Mouse (Mus musculus): ENCODE measurements around the gene Edem1. TPM values are rescaled to one million over a fixed set of nuclear protein-coding genes. Genes with fewer than 3 reads are reported as not detected.
"Not testable (repeated sequence)": the region's sequence is repeated elsewhere in the genome, so short reads cannot be mapped to it uniquely, and the experiment has no call there.

Gene Edem1
- polyA plus RNA-seq, 1 experiment from 2014 or later = 28.9 TPM

DNA sequence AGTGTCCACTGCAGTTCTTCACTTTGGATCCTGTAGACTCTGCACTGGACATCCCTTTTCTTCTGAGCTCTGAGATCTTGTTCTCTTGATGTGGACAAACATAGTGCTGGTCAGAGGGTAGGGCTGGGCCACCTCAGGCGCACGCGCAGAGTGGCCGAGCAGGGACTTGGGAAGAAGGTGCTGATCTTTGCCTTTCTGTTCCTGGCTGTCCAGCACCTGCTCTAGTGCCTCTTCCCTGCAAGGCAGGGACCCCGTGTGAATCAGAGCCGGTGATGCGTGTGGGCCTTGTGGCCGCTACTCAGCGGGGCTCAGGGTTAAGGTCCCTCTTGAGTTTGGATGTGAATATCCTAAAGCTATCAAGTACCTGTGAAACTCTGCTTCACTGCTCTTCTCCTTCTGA, 30.1 kb downstream of the Edem1 start:
- WGBS = 87% methylated on average over 9 of the region's 9 CpGs
- no peak overlapping the region for H3K4me2 ChIP-seq (ENCODE audit: low read depth, low read length)
- peaks cover 6% of the 10 kb centered on the region; the same call in 1 of the 2 replicates for H3K36me3 ChIP-seq (ENCODE audit: control insufficient read depth, insufficient read depth, low read length)
- no peaks in the 10 kb centered on the region for H3K4me1 ChIP-seq (ENCODE audit: control insufficient read depth, insufficient read depth, low read length)
- no peak overlapping the region for H3K27ac ChIP-seq (ENCODE audit: low read length)
- no peak overlapping the region for H3K4me3 ChIP-seq (ENCODE audit: low read length)
- no peaks in the 10 kb centered on the region for H3K27me3 ChIP-seq (replicated peaks; ENCODE audit: control insufficient read depth, insufficient read depth, low read length)
- no peaks in the 10 kb centered on the region for H3K9me3 ChIP-seq (ENCODE audit: control insufficient read depth, low read length)
- no peak overlapping the region for H3K9ac ChIP-seq (ENCODE audit: low read depth, low read length)
- no peak for ATAC-seq

DNA sequence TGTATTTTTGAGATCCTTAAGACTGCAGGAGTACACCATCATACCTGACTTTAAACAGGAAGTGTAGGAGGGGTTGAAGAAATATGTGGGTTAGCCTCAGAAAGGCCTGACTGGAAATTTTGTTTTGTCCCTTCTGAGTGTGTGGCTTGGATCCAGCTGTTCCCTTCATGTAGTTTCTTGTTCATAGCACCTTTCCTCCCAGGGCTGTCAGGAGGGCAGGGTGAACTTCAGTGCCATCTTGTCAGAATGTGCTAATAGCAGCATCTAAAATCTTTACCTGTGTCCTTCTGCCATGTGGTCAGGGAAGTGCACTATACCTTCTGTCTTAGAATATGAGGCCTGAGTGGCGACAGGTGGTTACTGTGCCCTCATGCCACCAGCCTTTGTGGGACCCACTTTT, 32.8 kb downstream of the Edem1 start:
- no peaks in the 10 kb centered on the region for H3K27me3 ChIP-seq (replicated peaks; ENCODE audit: control insufficient read depth, insufficient read depth, low read length)
- no peak overlapping the region for H3K4me3 ChIP-seq (ENCODE audit: low read length)
- H3K4me2 ChIP-seq (ENCODE audit: low read depth, low read length) = no peak overlapping the region
- H3K4me1 ChIP-seq (ENCODE audit: control insufficient read depth, insufficient read depth, low read length) = no peaks in the 10 kb centered on the region
- no peaks in the 10 kb centered on the region for H3K9me3 ChIP-seq (ENCODE audit: control insufficient read depth, low read length)
- ATAC-seq = no peak
- H3K9ac ChIP-seq (ENCODE audit: low read depth, low read length) = no peak overlapping the region
- H3K27ac ChIP-seq (ENCODE audit: low read length) = no peak overlapping the region
- H3K36me3 ChIP-seq (ENCODE audit: control insufficient read depth, insufficient read depth, low read length) = no peaks in the 10 kb centered on the region
- 96% methylated on average over 1 of the region's 1 CpGs for WGBS

DNA sequence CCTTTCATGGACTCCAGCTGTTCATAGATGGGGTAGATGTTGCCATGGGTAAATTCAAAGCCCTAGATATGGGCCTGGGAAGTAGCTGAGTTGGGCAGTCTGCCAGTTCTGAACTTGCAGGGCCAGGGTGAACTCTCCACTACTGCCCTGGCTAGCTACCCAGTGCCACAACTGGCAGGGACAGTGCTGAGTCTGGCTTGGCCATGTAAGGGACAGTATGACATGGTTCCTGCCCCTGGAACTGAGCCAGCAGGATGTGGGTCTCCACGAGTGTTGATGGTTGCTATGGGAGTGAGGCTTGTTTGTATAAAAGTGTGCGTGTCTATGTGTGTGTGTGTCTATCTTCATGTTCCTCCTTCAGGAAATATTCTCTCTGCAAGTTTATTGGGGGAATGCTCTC, 34.1 kb downstream of the Edem1 start:
- Histone ChIP-seq H3K4me3 (ENCODE audit: low read length) (no peak overlapping the region), H3K9me3 (ENCODE audit: control insufficient read depth, low read length) (no peaks in the 10 kb centered on the region), H3K36me3 (ENCODE audit: control insufficient read depth, insufficient read depth, low read length) (no peaks in the 10 kb centered on the region), H3K4me2 (ENCODE audit: low read depth, low read length) (no peak overlapping the region), H3K9ac (ENCODE audit: low read depth, low read length) (no peak overlapping the region), H3K27me3 (replicated peaks; ENCODE audit: control insufficient read depth, insufficient read depth, low read length) (no peaks in the 10 kb centered on the region), H3K4me1 (ENCODE audit: control insufficient read depth, insufficient read depth, low read length) (no peaks in the 10 kb centered on the region; the same call in 1 of the 2 replicates), H3K27ac (ENCODE audit: low read length) (no peak overlapping the region)
- no peak for ATAC-seq
- 64% methylated on average over 2 of the region's 2 CpGs for WGBS

DNA sequence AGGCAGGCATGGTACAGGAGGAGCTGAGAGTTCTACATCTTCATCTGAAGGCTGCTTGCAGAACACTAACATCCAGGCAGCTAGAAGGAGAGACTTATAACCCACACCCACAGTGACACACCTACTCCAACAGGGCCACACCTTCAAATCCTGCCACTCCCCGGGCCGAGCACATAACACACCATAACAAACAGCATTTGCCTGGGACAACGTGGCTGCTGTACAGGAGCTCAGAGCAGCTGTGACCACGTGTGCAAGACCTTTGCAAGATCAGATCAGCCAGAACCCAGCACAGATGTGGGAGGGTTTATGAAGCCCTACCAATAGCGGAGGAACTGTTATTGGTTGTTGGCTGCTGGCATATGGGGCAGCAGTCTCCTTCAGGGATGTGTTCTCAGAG, 37.9 kb downstream of the Edem1 start:
- no peaks in the 10 kb centered on the region for H3K27me3 ChIP-seq (replicated peaks; ENCODE audit: control insufficient read depth, insufficient read depth, low read length)
- H3K4me1 ChIP-seq (ENCODE audit: control insufficient read depth, insufficient read depth, low read length) = no peaks in the 10 kb centered on the region; the same call in 1 of the 2 replicates
- no peaks in the 10 kb centered on the region for H3K36me3 ChIP-seq (ENCODE audit: control insufficient read depth, insufficient read depth, low read length)
- no peak overlapping the region for H3K27ac ChIP-seq (ENCODE audit: low read length)
- H3K4me3 ChIP-seq (ENCODE audit: low read length) = no peak overlapping the region
- no peak overlapping the region for H3K4me2 ChIP-seq (ENCODE audit: low read depth, low read length)
- WGBS = 63% methylated on average over 5 of the region's 5 CpGs
- ATAC-seq = peak; percentile 79
- no peaks in the 10 kb centered on the region for H3K9me3 ChIP-seq (ENCODE audit: control insufficient read depth, low read length)
- H3K9ac ChIP-seq (ENCODE audit: low read depth, low read length) = no peak overlapping the region

DNA sequence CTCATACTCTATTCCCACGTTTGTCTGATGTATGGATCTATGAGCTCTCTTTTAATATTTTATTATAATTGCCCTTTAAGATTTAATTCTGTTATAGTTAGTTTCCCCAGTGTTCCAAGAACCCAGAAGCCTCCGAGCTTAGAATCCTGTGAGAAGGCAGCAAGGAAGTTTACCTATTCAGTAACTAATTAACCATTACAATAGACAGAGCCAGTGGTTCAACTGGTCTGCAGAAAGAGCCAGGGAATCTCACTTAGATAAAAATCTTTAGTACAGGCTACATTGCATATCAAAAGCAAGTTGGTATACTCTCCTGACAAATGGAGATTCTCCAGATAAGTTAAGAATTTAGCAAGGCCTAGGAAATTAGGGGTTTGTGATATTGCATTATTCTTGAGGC, 40.6 kb downstream of the Edem1 start:
- H3K9ac ChIP-seq (ENCODE audit: low read depth, low read length); H3K4me1 ChIP-seq (ENCODE audit: control insufficient read depth, insufficient read depth, low read length); ATAC-seq; H3K27me3 ChIP-seq (replicated peaks; ENCODE audit: control insufficient read depth, insufficient read depth, low read length); H3K36me3 ChIP-seq (ENCODE audit: control insufficient read depth, insufficient read depth, low read length); H3K4me3 ChIP-seq (ENCODE audit: low read length); H3K27ac ChIP-seq (ENCODE audit: low read length); H3K4me2 ChIP-seq (ENCODE audit: low read depth, low read length); H3K9me3 ChIP-seq (ENCODE audit: control insufficient read depth, low read length): not testable (repeated sequence)
- 37% methylated on average over 2 of the region's 2 CpGs for WGBS

DNA sequence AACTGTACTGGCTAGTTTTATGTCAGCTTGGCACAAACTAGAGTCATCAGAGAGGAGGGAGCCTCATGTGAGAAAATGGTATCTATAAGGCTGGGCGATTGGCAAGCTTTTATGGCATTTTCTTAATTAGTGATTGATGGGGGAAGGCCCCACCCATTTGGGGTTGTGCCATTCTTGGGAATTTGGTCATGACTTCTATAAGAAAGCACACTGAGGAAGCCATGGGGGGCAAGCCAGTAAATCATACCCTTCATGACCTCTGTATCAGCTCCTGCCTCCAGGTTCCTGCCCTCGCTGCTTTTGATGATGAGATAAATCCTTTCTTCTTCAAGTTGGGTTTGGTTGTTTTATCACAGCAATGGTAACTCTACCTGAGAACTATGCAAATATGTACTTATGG, 42.0 kb downstream of the Edem1 start:
- Histone ChIP-seq H3K27me3 (replicated peaks; ENCODE audit: control insufficient read depth, insufficient read depth, low read length) (no peaks in the 10 kb centered on the region), H3K36me3 (ENCODE audit: control insufficient read depth, insufficient read depth, low read length) (no peaks in the 10 kb centered on the region), H3K4me2 (ENCODE audit: low read depth, low read length) (no peak overlapping the region), H3K4me3 (ENCODE audit: low read length) (no peak overlapping the region), H3K9me3 (ENCODE audit: control insufficient read depth, low read length) (no peaks in the 10 kb centered on the region), H3K9ac (ENCODE audit: low read depth, low read length) (no peak overlapping the region), H3K27ac (ENCODE audit: low read length) (no peak overlapping the region), H3K4me1 (ENCODE audit: control insufficient read depth, insufficient read depth, low read length) (no peaks in the 10 kb centered on the region; the same call in 1 of the 2 replicates)
- ATAC-seq = no peak
- 73% methylated on average over 2 of the region's 2 CpGs for WGBS

DNA sequence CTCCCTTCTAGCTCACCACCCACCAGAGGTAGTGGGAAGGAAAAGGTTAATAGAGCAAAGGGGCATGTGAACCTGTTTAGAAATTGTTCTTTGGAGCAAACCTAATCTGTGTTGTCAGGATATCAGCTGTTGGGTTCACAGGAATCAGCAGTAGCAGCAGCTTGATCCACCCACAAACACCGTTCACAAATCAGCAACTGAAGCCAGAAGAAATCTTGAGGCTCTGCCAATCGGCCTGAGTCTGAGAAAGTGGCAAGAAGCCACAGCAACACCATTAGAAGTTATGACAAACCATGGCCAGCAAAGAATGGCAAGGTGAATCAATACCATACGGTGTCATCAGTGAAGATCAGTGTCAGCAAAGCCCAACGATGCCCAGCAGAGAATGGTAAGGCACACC, 42.8 kb downstream of the Edem1 start:
- H3K36me3 ChIP-seq (ENCODE audit: control insufficient read depth, insufficient read depth, low read length) = no peaks in the 10 kb centered on the region
- no peak overlapping the region for H3K9ac ChIP-seq (ENCODE audit: low read depth, low read length)
- no peaks in the 10 kb centered on the region for H3K27me3 ChIP-seq (replicated peaks; ENCODE audit: control insufficient read depth, insufficient read depth, low read length)
- H3K4me1 ChIP-seq (ENCODE audit: control insufficient read depth, insufficient read depth, low read length) = no peaks in the 10 kb centered on the region; the same call in 1 of the 2 replicates
- WGBS = 91% methylated on average over 4 of the region's 4 CpGs
- ATAC-seq = no peak
- H3K9me3 ChIP-seq (ENCODE audit: control insufficient read depth, low read length) = no peaks in the 10 kb centered on the region
- no peak overlapping the region for H3K27ac ChIP-seq (ENCODE audit: low read length)
- no peak overlapping the region for H3K4me2 ChIP-seq (ENCODE audit: low read depth, low read length)
- H3K4me3 ChIP-seq (ENCODE audit: low read length) = no peak overlapping the region

DNA sequence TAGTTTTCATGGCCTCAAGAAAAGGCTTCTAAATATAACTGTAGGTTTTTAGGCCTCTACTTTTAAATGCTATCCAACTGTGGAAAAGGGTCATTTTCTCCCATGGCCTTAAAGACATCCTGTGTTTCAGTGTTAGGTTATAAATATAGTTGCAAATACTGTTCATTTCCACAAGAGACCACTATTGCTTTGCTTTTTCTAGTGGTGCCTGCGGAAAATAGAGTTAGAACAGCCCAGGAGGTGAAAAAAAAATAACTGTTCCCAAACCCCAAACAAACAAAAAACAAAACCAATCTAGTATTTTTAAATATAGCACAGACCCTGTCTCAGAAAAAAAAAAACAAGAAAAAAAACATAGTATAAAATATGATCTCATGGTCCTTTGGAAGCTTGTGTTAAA, 46.9 kb downstream of the Edem1 start:
- Histone ChIP-seq H3K27ac (ENCODE audit: low read length) (no peak overlapping the region), H3K4me2 (ENCODE audit: low read depth, low read length) (no peak overlapping the region), H3K9ac (ENCODE audit: low read depth, low read length) (no peak overlapping the region), H3K27me3 (replicated peaks; ENCODE audit: control insufficient read depth, insufficient read depth, low read length) (no peaks in the 10 kb centered on the region), H3K9me3 (ENCODE audit: control insufficient read depth, low read length) (no peaks in the 10 kb centered on the region), H3K4me3 (ENCODE audit: low read length) (no peak overlapping the region), H3K36me3 (ENCODE audit: control insufficient read depth, insufficient read depth, low read length) (no peaks in the 10 kb centered on the region), H3K4me1 (ENCODE audit: control insufficient read depth, insufficient read depth, low read length) (no peaks in the 10 kb centered on the region)
- ATAC-seq = no peak
- 70% methylated on average over 1 of the region's 1 CpGs for WGBS

DNA sequence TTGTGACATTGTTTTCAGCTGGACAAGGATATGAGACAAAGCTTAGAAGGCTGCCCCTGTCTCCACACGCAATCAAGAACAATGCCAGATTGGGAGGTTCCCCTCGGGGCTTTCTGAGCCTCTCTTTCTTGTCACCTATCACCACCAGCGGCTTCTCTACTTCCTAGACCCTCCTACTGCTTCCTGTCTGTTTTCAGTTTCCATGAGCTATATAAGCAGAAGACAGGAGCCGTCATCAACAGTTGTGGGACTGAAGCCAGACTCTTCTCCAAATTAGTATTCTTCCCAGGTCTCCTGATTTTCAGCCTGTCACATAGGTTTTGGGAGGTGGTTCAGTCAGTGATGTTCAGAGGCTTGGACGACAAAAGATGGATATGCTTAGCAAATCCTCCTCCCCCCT, 47.6 kb downstream of the Edem1 start:
- no peaks in the 10 kb centered on the region for H3K9me3 ChIP-seq (ENCODE audit: control insufficient read depth, low read length)
- no peaks in the 10 kb centered on the region for H3K36me3 ChIP-seq (ENCODE audit: control insufficient read depth, insufficient read depth, low read length)
- no peak for ATAC-seq
- no peaks in the 10 kb centered on the region for H3K27me3 ChIP-seq (replicated peaks; ENCODE audit: control insufficient read depth, insufficient read depth, low read length)
- whole genome bisulfite sequencing = 46% methylated on average over 5 of the region's 5 CpGs
- no peak overlapping the region for H3K9ac ChIP-seq (ENCODE audit: low read depth, low read length)
- no peaks in the 10 kb centered on the region for H3K4me1 ChIP-seq (ENCODE audit: control insufficient read depth, insufficient read depth, low read length)
- no peak overlapping the region for H3K4me2 ChIP-seq (ENCODE audit: low read depth, low read length)
- H3K4me3 ChIP-seq (ENCODE audit: low read length) = no peak overlapping the region
- no peak overlapping the region for H3K27ac ChIP-seq (ENCODE audit: low read length)

DNA sequence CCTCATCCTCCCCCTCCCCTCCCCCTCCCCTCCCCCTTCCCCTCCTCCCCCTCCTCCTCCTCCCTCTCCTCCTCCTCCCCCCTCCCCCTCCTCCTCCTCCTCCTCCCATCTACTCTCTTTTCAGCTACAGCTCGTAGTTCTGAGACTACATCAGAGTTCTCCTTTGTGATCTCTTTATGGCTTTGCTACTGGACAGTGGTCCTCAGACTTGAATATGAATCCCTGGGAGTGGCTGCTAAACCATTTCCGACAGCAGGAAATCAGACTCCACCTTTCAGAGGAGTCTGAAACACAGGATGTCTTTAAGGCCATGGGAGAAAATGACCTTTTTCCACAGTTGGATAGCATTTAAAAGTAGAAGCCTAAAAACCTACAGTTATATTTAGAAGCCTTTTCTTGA, 48.0 kb downstream of the Edem1 start:
- Histone ChIP-seq H3K4me2 (ENCODE audit: low read depth, low read length) (no peak overlapping the region), H3K4me1 (ENCODE audit: control insufficient read depth, insufficient read depth, low read length) (no peaks in the 10 kb centered on the region), H3K4me3 (ENCODE audit: low read length) (no peak overlapping the region), H3K9me3 (ENCODE audit: control insufficient read depth, low read length) (no peaks in the 10 kb centered on the region), H3K27me3 (replicated peaks; ENCODE audit: control insufficient read depth, insufficient read depth, low read length) (no peaks in the 10 kb centered on the region), H3K27ac (ENCODE audit: low read length) (no peak overlapping the region), H3K9ac (ENCODE audit: low read depth, low read length) (no peak overlapping the region), H3K36me3 (ENCODE audit: control insufficient read depth, insufficient read depth, low read length) (no peaks in the 10 kb centered on the region)
- WGBS = 49% methylated on average over 2 of the region's 2 CpGs
- no peak for ATAC-seq

Data from intestine, embryonic 16.5 days (tissue).